Mouse (Mus musculus) heart, adult 2 months (tissue): Measurements from ENCODE around the gene Zfp46. TPM values are rescaled to one million over a fixed set of nuclear protein-coding genes. Genes with fewer than 3 reads are reported as not detected.

ENCODE experiments used
- DNase-seq, 2 experiments: peaks; one replicate each; pipeline ENCODE4 v3.0.0; 2021
- H3K27ac ChIP-seq: fragments of 200-600 bp; 2 replicates; pipeline ENCODE4 v1.8.1; 2022
- H3K27me3 ChIP-seq: fragments of 200-500 bp; 2 replicates; pipeline ENCODE4 v1.6.1; 2012; ENCODE audit warnings: mild to moderate bottlenecking, low read length, inconsistent platforms, mixed read lengths; ENCODE audit not compliant: control insufficient read depth, insufficient read depth
- H3K36me3 ChIP-seq: fragments of 200-500 bp; 2 replicates; pipeline ENCODE4 v1.6.1; 2012; ENCODE audit warnings: low read length, inconsistent platforms; ENCODE audit not compliant: control insufficient read depth, insufficient read depth
- H3K4me1 ChIP-seq: fragments of 200-500 bp; 2 replicates; pipeline ENCODE4 v1.6.1; 2011; ENCODE audit warnings: low read length; ENCODE audit not compliant: control insufficient read depth, insufficient read depth
- H3K4me3 ChIP-seq: fragments of 200-600 bp; 2 replicates; pipeline ENCODE4 v1.8.1; 2022
- H3K79me2 ChIP-seq: fragments of 200-500 bp; replicated peaks from 2 replicates; pipeline ENCODE4 v1.6.1; 2012; ENCODE audit warnings: mild to moderate bottlenecking, inconsistent platforms, low read length, moderate library complexity, mixed read lengths; ENCODE audit not compliant: control insufficient read depth, insufficient read depth
- H3K9ac ChIP-seq: fragments of 200-500 bp; 2 replicates; pipeline ENCODE4 v1.6.1; 2012; ENCODE audit warnings: low read depth, mild to moderate bottlenecking, control low read depth, inconsistent platforms, low read length, mixed read lengths
- CTCF ChIP-seq: fragments of 200-600 bp; IDR thresholded peaks from 2 replicates; pipeline ENCODE4 v1.8.1; 2022; ENCODE audit warnings: antibody characterized with exemption, mild to moderate bottlenecking, moderate library complexity
- EP300 ChIP-seq: fragments of 200-500 bp; IDR thresholded peaks from 2 replicates; pipeline ENCODE4 v1.6.1; 2011; ENCODE audit warnings: low read depth, low read length, control low read depth; ENCODE audit not compliant: insufficient read depth
- POLR2A ChIP-seq: fragments of 200-500 bp; IDR thresholded peaks from 2 replicates; pipeline ENCODE4 v1.6.1; 2011; ENCODE audit warnings: mild to moderate bottlenecking, low read depth, low read length, control low read depth; ENCODE audit not compliant: insufficient read depth
- WGBS: fragments of 180-500 bp; shearing (Covaris S2); methylation state at CpG from one replicate; pipeline ENCODE4 v1.1.7; 2018; 5-methylcytosine and 5-hydroxymethylcytosine counted together
- intact Hi-C: fragments of 180-260 bp; cut with DNase I; formaldehyde crosslinking; loops from one replicate; pipeline ENCODE4 v1.15.1; 2025
- polyA plus RNA-seq: library from polyadenylated mRNA; depleted of rRNA; stranded (reverse); fragments of >200 nt; gene quantifications from 2 replicates; pipeline ENCODE4 v1.2.3, GENCODE M21; 2012; rRNA removed
- total RNA-seq, 2 experiments: library from RNA; stranded (reverse); gene quantifications; 2 replicates each; pipeline ENCODE4 v1.2.3; 2021

The Zfp46 gene
- total and polyA plus RNA-seq, 3 experiments, result 32.1 to 39.6 (median 33.7) TPM

DNA sequence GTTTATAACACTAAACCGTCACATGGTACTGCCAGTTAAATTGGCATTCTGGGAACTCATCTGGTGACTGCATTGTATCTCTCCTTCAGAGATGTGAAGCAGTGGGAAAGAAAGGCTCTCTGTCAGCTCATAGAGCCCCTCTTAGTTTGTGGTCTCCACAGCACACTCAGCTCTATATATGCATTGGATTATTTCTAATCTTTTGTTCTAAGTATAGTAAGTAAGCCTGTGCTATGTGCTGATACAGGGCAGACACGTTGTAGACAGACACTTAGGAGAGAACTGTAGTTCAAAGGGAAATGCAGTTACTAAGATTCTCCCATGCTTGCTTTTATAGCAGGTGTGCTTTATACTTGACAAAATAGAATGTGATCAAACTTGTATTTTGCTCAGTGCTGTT lies 50.6 kb downstream of the Zfp46 start:
- WGBS, result 38% methylated on average over 2 of the region's 2 CpGs
- TF ChIP-seq EP300 (no peak), CTCF (no peak), POLR2A (no peak)
- intact Hi-C loops, result no loop called here

DNA sequence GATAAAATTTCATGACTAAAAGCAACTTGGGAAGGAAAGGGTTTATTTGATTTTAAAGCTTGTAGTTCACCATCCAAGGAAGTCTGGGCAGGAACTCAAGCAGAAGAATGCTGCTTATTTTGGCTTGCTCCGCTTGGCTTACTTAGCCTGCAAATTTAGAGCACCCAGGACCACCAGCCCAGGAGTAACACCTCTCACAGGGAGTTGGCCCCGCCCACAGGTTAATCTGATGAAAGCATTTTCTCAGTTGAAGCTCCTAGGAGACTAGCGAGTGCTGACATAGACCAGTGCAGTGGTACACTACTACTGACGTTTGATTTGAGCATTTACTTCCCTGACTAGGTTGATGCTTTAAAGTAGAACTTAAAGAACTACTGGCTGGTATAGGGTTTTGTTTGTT lies 52.6 kb downstream of the Zfp46 start:
- Histone ChIP-seq H3K9ac (no peak overlapping the region), H3K4me3 (no peak overlapping the region), H3K4me1 (no peaks in the 10 kb centered on the region), H3K27me3 (no peaks in the 10 kb centered on the region), H3K27ac (no peak overlapping the region), H3K79me2 (no peaks in the 10 kb centered on the region), H3K36me3 (peaks cover 19% of the 10 kb centered on the region)
- no peak for TF ChIP-seq POLR2A
- TF ChIP-seq CTCF, result no peak
- no peak for TF ChIP-seq EP300
- intact Hi-C loops, result no loop called here
- peak in 1 of 2 experiments; percentile 8 for DNase-seq
- WGBS, result 48% methylated on average over 4 of the region's 4 CpGs

More for the DNA sequence above, 50.6 kb downstream of the Zfp46 start:
- Histone ChIP-seq H3K27me3 (no peaks in the 10 kb centered on the region), H3K36me3 (peaks cover 19% of the 10 kb centered on the region), H3K79me2 (no peaks in the 10 kb centered on the region), H3K4me3 (no peak overlapping the region), H3K4me1 (no peaks in the 10 kb centered on the region), H3K27ac (peak overlapping the region; percentile 4; the same call in 1 of the 2 replicates), H3K9ac (no peak overlapping the region)
- no peak for DNase-seq

Other genes with a start within 250 kb of the Zfp46 start
- 100 to 1,000 TPM; 259 to 288 TPM for gene Rpl11, start 231.3 kb upstream of the Zfp46 start, total RNA-seq
- 132 and 186 TPM in 2 replicates for gene Rpl11, start 231.3 kb upstream of the Zfp46 start, polyA plus RNA-seq
- gene Id3, start 141.2 kb upstream of the Zfp46 start, total RNA-seq, result 10 to 100 TPM; 56.8 to 58.8 TPM
- 92.1 and 120 TPM in 2 replicates for gene Id3, start 141.2 kb upstream of the Zfp46 start, polyA plus RNA-seq
- gene E2f2, start 112.3 kb upstream of the Zfp46 start, total RNA-seq, result 1 to 10 TPM in 1 of 2 experiments, under 1 TPM in 1; 0.65 to 5.3 TPM
- gene E2f2, start 112.3 kb upstream of the Zfp46 start, polyA plus RNA-seq, result 0.41 and 1.3 TPM in 2 replicates
- 10 to 100 TPM in 1 of 2 experiments, 1 to 10 TPM in 1; 7.8 to 10.2 TPM for gene Asap3, start 78.3 kb upstream of the Zfp46 start, total RNA-seq
- 8.6 and 9.4 TPM in 2 replicates for gene Asap3, start 78.3 kb upstream of the Zfp46 start, polyA plus RNA-seq
- 100 to 1,000 TPM; 112 to 138 TPM for gene Tcea3, start 37.0 kb upstream of the Zfp46 start, total RNA-seq
- 46.9 and 48.7 TPM in 2 replicates for gene Tcea3, start 37.0 kb upstream of the Zfp46 start, polyA plus RNA-seq
- gene Hnrnpr, start 26.3 kb downstream of the Zfp46 start, total RNA-seq, result 10 to 100 TPM; 43.9 to 44.8 TPM
- gene Hnrnpr, start 26.3 kb downstream of the Zfp46 start, polyA plus RNA-seq, result 10.7 and 18.3 TPM in 2 replicates
- gene Htr1d, start 138.8 kb downstream of the Zfp46 start, total RNA-seq, result not detected
- gene Htr1d, start 138.8 kb downstream of the Zfp46 start, polyA plus RNA-seq, result 0.04 and 0.09 TPM in 2 replicates
- gene 6030445D17Rik, start 177.6 kb downstream of the Zfp46 start, total RNA-seq, result under 1 TPM; 0.31 to 0.45 TPM
- 0.27 and 0.56 TPM in 2 replicates for gene 6030445D17Rik, start 177.6 kb downstream of the Zfp46 start, polyA plus RNA-seq
- 10 to 100 TPM; 36.5 to 37.8 TPM for gene Luzp1, start 185.1 kb downstream of the Zfp46 start, total RNA-seq
- 11.0 and 21.4 TPM in 2 replicates for gene Luzp1, start 185.1 kb downstream of the Zfp46 start, polyA plus RNA-seq